ENCODE assay signal across 10 mouse cellular contexts in the genomic region with DNA sequence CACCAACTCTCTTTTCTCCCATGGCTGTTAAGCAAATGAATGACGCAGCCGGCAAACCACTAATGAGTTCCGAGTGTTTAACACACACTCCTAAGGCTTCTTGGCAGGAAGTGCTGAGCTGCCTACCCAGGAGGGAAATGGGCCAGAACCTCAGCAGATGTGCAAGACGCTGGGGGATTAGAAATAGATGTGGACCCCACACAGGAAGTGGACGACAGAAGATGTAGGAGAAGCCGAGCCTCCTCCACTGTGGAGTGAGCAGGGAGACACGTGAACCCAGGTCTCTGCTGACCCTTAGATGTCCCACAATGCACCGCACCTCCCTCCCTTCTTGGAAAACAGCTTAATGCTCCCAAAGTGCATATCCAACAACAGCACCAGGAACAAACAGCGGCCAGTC.
A peak's percentile ranks its signal among the peaks of the same experiment; 100 is the strongest.
DNase-seq lines count a peak whose midpoint lies in the region; ATAC-seq lines count a peak whose summit lies in the region.
"Had no signal": no experiment of that assay in that cellular context is flagged by ENCODE, and none has a peak within 500 bp of the region (broad histone marks: within the 10 kb centered on the region; RNA-seq: fewer than 3 reads in every experiment).

No protein-coding gene starts in this region.

- H3K9me3 ChIP-seq in heart, embryonic 12.5 days (replicated peaks), result no peaks in the 10 kb centered on the region

- no peaks in the 10 kb centered on the region for H3K27me3 ChIP-seq in heart, embryonic 12.5 days (replicated peaks)

- no peak overlapping the region for H3K4me2 ChIP-seq in heart, embryonic 12.5 days

- no peaks in the 10 kb centered on the region for H3K36me3 ChIP-seq in heart, embryonic 12.5 days

- H3K4me1 ChIP-seq in heart, embryonic 12.5 days (replicated peaks), result peaks cover 12% of the 10 kb centered on the region

- H3K4me3 ChIP-seq in heart, embryonic 12.5 days, result no peak overlapping the region

- DNase-seq in heart, adult 18-20 months, result peak; percentile 61 to 65
- DNase-seq in adrenal gland, postnatal 10 days, result peak; percentile 33
- peak; percentile 23 for DNase-seq in gastrocnemius, postnatal 10 days
- DNase-seq in kidney, postnatal 14 days, result peak; percentile 47
- DNase-seq in cerebellum, adult 11-12 months, result no peak
- DNase-seq in thymus, adult 18-20 months, result no peak
- no peak for DNase-seq in cerebellum, adult 9-11 months
- DNase-seq: cerebellum, postnatal 10 days; retina, postnatal 1 day had no signal

- H3K27ac ChIP-seq in heart, embryonic 12.5 days (ENCODE audit: poor library complexity, severe bottlenecking), result no peak overlapping the region

- 61% methylated on average over 9 of the region's 9 CpGs for WGBS in heart, embryonic 12.5 days

- no peak for ATAC-seq in heart, embryonic 12.5 days (ENCODE audit: insufficient number of reproducible peaks, low FRiP score)

- no peak overlapping the region for H3K9ac ChIP-seq in heart, embryonic 12.5 days

Comparison
In these comparisons a context has a peak if more than half of its experiments do, and no peak if none do; other contexts are left out.
1. DNase-seq: peak in heart, adult 18-20 months (2 of 2), adrenal gland, postnatal 10 days (single experiment), gastrocnemius, postnatal 10 days (single experiment) and kidney, postnatal 14 days (single experiment); none in cerebellum, adult 11-12 months (single experiment), thymus, adult 18-20 months (0 of 2) and cerebellum, adult 9-11 months (single experiment).